Mouse (Mus musculus): ENCODE data around the gene Slc50a1.

DNA sequence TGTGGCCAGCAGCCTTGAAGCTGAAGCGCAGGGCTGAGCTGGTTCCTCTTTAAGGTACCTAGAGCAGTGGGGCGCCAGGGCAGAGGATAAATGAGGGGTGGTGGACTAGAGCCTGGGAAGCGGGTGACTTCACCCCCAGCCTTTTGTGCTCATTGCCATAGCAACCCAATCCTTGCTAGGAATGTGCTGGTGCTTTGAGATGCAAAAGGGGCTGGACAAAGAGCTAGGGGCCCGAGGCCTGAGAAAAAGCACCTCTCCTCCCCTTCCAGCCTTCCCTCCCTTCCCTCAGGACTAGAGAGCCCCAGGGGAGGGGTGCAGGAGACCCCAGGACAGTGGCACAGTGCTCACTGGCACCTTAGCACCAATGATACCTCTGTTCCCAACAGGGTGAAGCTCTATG lies 44.5 kb downstream of the Slc50a1 start:
- TF ChIP-seq CTCF (IDR thresholded peaks at IDR 0.05; ENCODE audit: low read depth) (no peak), EP300 (IDR thresholded peaks at IDR 0.05; ENCODE audit: low read depth) (no peak)

Data from heart, postnatal 0 days (tissue).